Mouse (Mus musculus): ENCODE measurements at regions not wholly inside any gene's neighbourhood (a gene's known extent, or its start where the extent isn't known, plus 50 kb on each side); places are given as distances from the start of the nearest gene placed in this dataset.

- no peak for TF ChIP-seq CTCF (IDR thresholded peaks at IDR 0.05; ENCODE audit: low read depth, low read length)
- no peak for TF ChIP-seq POLR2A (IDR thresholded peaks at IDR 0.05; ENCODE audit: insufficient read depth, low read length)
Observed at GRCm38 (mm10) chr2:11363061-11363464, 190.8 kb downstream of the Pfkfb3 start.
